Mouse (Mus musculus): ENCODE measurements at regions not wholly inside any gene's neighbourhood (a gene's known extent, or its start where the extent isn't known, plus 50 kb on each side); places are given as distances from the start of the nearest gene placed in this dataset.

- no peak for TF ChIP-seq MXI1 (IDR thresholded peaks at IDR 0.05; ENCODE audit: low read depth, low read length)
- no peak for TF ChIP-seq CTCF (conservative IDR thresholded peaks at IDR 0.05 in 1 of 2, IDR thresholded peaks at IDR 0.05 in 1 of 2; ENCODE audit: low read depth in 2 of 2, low read length in 2 of 2)
- TF ChIP-seq EP300 (IDR thresholded peaks at IDR 0.05; ENCODE audit: low read length), result no peak
- no peak for TF ChIP-seq RCOR1 (conservative IDR thresholded peaks at IDR 0.05; ENCODE audit: low read depth, low read length)
- no peak for TF ChIP-seq POLR2A (IDR thresholded peaks at IDR 0.05; ENCODE audit: low read depth, low read length)
- TF ChIP-seq GABPA (IDR thresholded peaks at IDR 0.05; ENCODE audit: insufficient replicate concordance, low read depth, low read length), result no peak
- no peak for TF ChIP-seq ZC3H11A (IDR thresholded peaks at IDR 0.05; ENCODE audit: low read depth, low read length)
- TF ChIP-seq MAX (IDR thresholded peaks at IDR 0.05; ENCODE audit: low read length), result no peak
These were observed 312.0 kb downstream of the Ptprc start for GRCm38 (mm10) chr1:137863506-137863905.
